Comparison of ENCODE assay signal across 20 mouse cellular contexts in genomic region chr6:137804606-137805005, GRCm38 (mm10). TPM values are rescaled to one million over a fixed set of nuclear protein-coding genes. Genes with fewer than 3 reads are reported as not detected.
DNase-seq lines count a peak whose midpoint lies in the region; ATAC-seq and TF ChIP-seq lines count a peak whose summit lies in the region.
"Had no signal": no experiment of that assay in that cellular context is flagged by ENCODE, and none has a peak within 500 bp of the region (broad histone marks: within the 10 kb centered on the region; RNA-seq: fewer than 3 reads in every experiment).

No protein-coding gene starts in this region.

- peaks cover 30% of the 10 kb centered on the region for H3K36me3 ChIP-seq in heart, embryonic 13.5 days
- H3K36me3 ChIP-seq in heart, embryonic 12.5 days: peaks cover 23% of the 10 kb centered on the region
- peaks cover 29% of the 10 kb centered on the region for H3K36me3 ChIP-seq in liver, embryonic 12.5 days
- H3K36me3 ChIP-seq in liver, postnatal 0 days (replicated peaks; ENCODE audit: insufficient read depth, low read length): peaks cover 11% of the 10 kb centered on the region
- H3K36me3 ChIP-seq: forebrain, embryonic 15.5 days had no signal

- no peak overlapping the region for H3K4me3 ChIP-seq in heart, embryonic 13.5 days
- H3K4me3 ChIP-seq in heart, embryonic 12.5 days: no peak overlapping the region
- H3K4me3 ChIP-seq in liver, embryonic 12.5 days: no peak overlapping the region
- H3K4me3 ChIP-seq in liver, postnatal 0 days (ENCODE audit: low read depth, low read length): no peak overlapping the region
- H3K4me3 ChIP-seq: embryonic facial prominence, embryonic 13.5 days; forebrain, embryonic 15.5 days; hindbrain, embryonic 13.5 days; limb, embryonic 15.5 days; lung, embryonic 15.5 days had no signal

- intact Hi-C loops in left cerebral cortex, postnatal 25 days (cut with DNase I): no loop called here

- no peak overlapping the region for H3K4me2 ChIP-seq in heart, embryonic 13.5 days
- no peak overlapping the region for H3K4me2 ChIP-seq in heart, embryonic 12.5 days
- H3K4me2 ChIP-seq in liver, embryonic 12.5 days: no peak overlapping the region
- H3K4me2 ChIP-seq in liver, postnatal 0 days (ENCODE audit: low read depth, low read length): no peak overlapping the region
- H3K4me2 ChIP-seq: embryonic facial prominence, embryonic 13.5 days; forebrain, embryonic 15.5 days; hindbrain, embryonic 13.5 days; limb, embryonic 15.5 days; lung, embryonic 15.5 days; midbrain, embryonic 11.5 days had no signal

- no peak for TF ChIP-seq CTCF in liver, postnatal 0 days (IDR thresholded peaks at IDR 0.05; ENCODE audit: low read depth)

- no peak overlapping the region for H3K9ac ChIP-seq in heart, embryonic 13.5 days
- no peak overlapping the region for H3K9ac ChIP-seq in heart, embryonic 12.5 days
- no peak overlapping the region for H3K9ac ChIP-seq in liver, embryonic 12.5 days
- H3K9ac ChIP-seq in liver, postnatal 0 days (replicated peaks): no peak overlapping the region
- H3K9ac ChIP-seq: embryonic facial prominence, embryonic 13.5 days; forebrain, embryonic 15.5 days; hindbrain, embryonic 13.5 days; limb, embryonic 15.5 days; lung, embryonic 15.5 days had no signal

- no peak for ATAC-seq in heart, embryonic 13.5 days (ENCODE audit: extremely low read depth, insufficient number of reproducible peaks, low FRiP score, low TSS enrichment)
- ATAC-seq in heart, embryonic 12.5 days (ENCODE audit: insufficient number of reproducible peaks, low FRiP score): no peak; the same call in 1 of the 2 replicates
- 0 out of 2 replicates have a peak, but pooled peaks have one; percentile 18 for ATAC-seq in liver, embryonic 12.5 days
- ATAC-seq in liver, postnatal 0 days: no peak
- ATAC-seq: forebrain, embryonic 15.5 days had no signal

- DNase-seq in liver, postnatal 0 days: no peak
- DNase-seq in embryo, embryonic 10.5 days (ENCODE audit: low spot score): peak; percentile 43
- peak; percentile 49 for DNase-seq in kidney, postnatal 14 days
- no peak for DNase-seq in cerebellum, adult 8-10 months
- DNase-seq in left cerebral cortex, postnatal 25 days (ENCODE audit: low spot score in 2 of 2): no peak
- DNase-seq: adrenal gland, postnatal 36 days; cerebellum, adult 11-12 months; cerebellum, postnatal 36 days; gastrocnemius, postnatal 36 days; lung, postnatal 4 days; thymus, postnatal 14 days had no signal

- peaks cover 22% of the 10 kb centered on the region for H3K9me3 ChIP-seq in heart, embryonic 13.5 days
- H3K9me3 ChIP-seq in heart, embryonic 12.5 days (replicated peaks): peaks cover 10% of the 10 kb centered on the region
- H3K9me3 ChIP-seq in liver, embryonic 12.5 days (replicated peaks): no peaks in the 10 kb centered on the region
- H3K9me3 ChIP-seq in liver, postnatal 0 days (ENCODE audit: low read length): no peaks in the 10 kb centered on the region

- no peaks in the 10 kb centered on the region for H3K27me3 ChIP-seq in heart, embryonic 13.5 days (replicated peaks)
- H3K27me3 ChIP-seq in heart, embryonic 12.5 days (replicated peaks): no peaks in the 10 kb centered on the region
- no peaks in the 10 kb centered on the region for H3K27me3 ChIP-seq in liver, embryonic 12.5 days (replicated peaks)
- no peaks in the 10 kb centered on the region for H3K27me3 ChIP-seq in liver, postnatal 0 days (ENCODE audit: insufficient read depth, low read length)
- H3K27me3 ChIP-seq: embryonic facial prominence, embryonic 13.5 days; forebrain, embryonic 15.5 days; hindbrain, embryonic 13.5 days; limb, embryonic 15.5 days; lung, embryonic 15.5 days had no signal

- TF ChIP-seq EP300 in liver, postnatal 0 days (IDR thresholded peaks at IDR 0.05; ENCODE audit: low read depth): no peak

- H3K27ac ChIP-seq in heart, embryonic 13.5 days (replicated peaks): 0 out of 2 replicates have a peak overlapping the region, but pooled peaks have one; percentile 20
- no peak overlapping the region for H3K27ac ChIP-seq in heart, embryonic 12.5 days (ENCODE audit: poor library complexity, severe bottlenecking)
- no peak overlapping the region for H3K27ac ChIP-seq in liver, embryonic 12.5 days
- no peak overlapping the region for H3K27ac ChIP-seq in liver, postnatal 0 days (ENCODE audit: low read depth)
- H3K27ac ChIP-seq: embryonic facial prominence, embryonic 13.5 days; forebrain, embryonic 15.5 days; hindbrain, embryonic 13.5 days; limb, embryonic 15.5 days; lung, embryonic 15.5 days had no signal

- peaks cover 6% of the 10 kb centered on the region for H3K4me1 ChIP-seq in heart, embryonic 13.5 days
- H3K4me1 ChIP-seq in heart, embryonic 12.5 days (replicated peaks): 0 out of 2 replicates have a peak, but pooled peaks cover 3% of the 10 kb centered on the region
- no peaks in the 10 kb centered on the region for H3K4me1 ChIP-seq in liver, embryonic 12.5 days
- H3K4me1 ChIP-seq in liver, postnatal 0 days (ENCODE audit: insufficient read depth): no peaks in the 10 kb centered on the region
- H3K4me1 ChIP-seq: forebrain, embryonic 15.5 days; hindbrain, embryonic 13.5 days; lung, embryonic 15.5 days had no signal

- 68% methylated on average over 9 of the region's 9 CpGs for WGBS in heart, embryonic 13.5 days
- 72% methylated on average over 9 of the region's 9 CpGs for WGBS in heart, embryonic 12.5 days
- 70% methylated on average over 9 of the region's 9 CpGs for WGBS in liver, embryonic 12.5 days (ENCODE audit: insufficient replicate concordance)
- WGBS in liver, postnatal 0 days (ENCODE audit: insufficient replicate concordance): 79% methylated on average over 9 of the region's 9 CpGs

RNA-seq across cellular contexts. Expression of gene Dera, which starts 50.3 kb away (rescaled TPM):
- 47.7 and 53.8 TPM in 2 replicates for polyA plus RNA-seq in heart, embryonic 13.5 days (2015; fragmentation: Nextera tagmentation; extraction: Ambion mirVana)
- 62.3 and 63.6 TPM in 2 replicates for polyA plus RNA-seq in heart, embryonic 12.5 days (2016; fragmentation: Nextera tagmentation; extraction: Ambion mirVana)
- polyA plus RNA-seq in liver, embryonic 12.5 days (2016; fragmentation: Nextera tagmentation; extraction: Ambion mirVana): 60.1 and 63.6 TPM in 2 replicates
- 42.5 and 43.6 TPM in 2 replicates for polyA plus RNA-seq in liver, postnatal 0 days (2015; fragmentation: Nextera tagmentation; extraction: Ambion mirVana)
- total RNA-seq in left cerebral cortex, postnatal 25 days (2021): 1 to 10 TPM; 4.1 to 4.7 TPM

Comparison
In these comparisons a context has a peak if more than half of its experiments do, and no peak if none do; other contexts are left out.
1. DNase-seq: peak in embryo, embryonic 10.5 days (single experiment) and kidney, postnatal 14 days (single experiment); none in liver, postnatal 0 days (single experiment), cerebellum, adult 8-10 months (single experiment) and left cerebral cortex, postnatal 25 days (0 of 2).